19 mouse cellular contexts compared by ENCODE assay signal in the genomic region with DNA sequence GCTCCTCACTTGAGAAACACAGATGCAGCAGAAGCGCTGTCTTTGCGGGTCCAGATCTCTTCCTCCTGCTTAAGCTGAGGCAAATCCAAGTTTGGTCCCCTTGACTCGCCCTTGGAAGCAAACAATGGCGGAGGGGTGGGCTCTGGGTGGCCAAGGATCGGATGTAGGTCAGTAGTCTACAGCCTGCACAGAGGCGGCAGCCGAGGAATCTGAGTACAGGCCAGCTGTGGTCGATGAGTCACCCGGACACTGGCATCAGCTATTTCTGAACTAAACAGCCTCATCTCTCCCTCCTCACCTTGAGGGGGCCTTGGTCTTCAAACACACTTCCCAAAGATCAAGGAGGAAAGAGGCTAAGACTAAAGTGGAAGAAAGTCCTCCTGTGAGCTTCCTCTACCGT. TPM values are rescaled to one million over a fixed set of nuclear protein-coding genes. Genes with fewer than 3 reads are reported as not detected.
DNase-seq lines count a peak whose midpoint lies in the region.
"Had no signal": no experiment of that assay in that cellular context is flagged by ENCODE, and none has a peak within 500 bp of the region (broad histone marks: within the 10 kb centered on the region; RNA-seq: fewer than 3 reads in every experiment).

No protein-coding gene starts in this region.

- DNase-seq in right cerebral cortex, adult 18-20 months = peak; percentile 25
- DNase-seq in right cerebral cortex, postnatal 14 days = no peak
- peak; percentile 62 for DNase-seq in NIH3T3 (ENCODE audit: low read depth)
- DNase-seq in adrenal gland, postnatal 14 days = peak; percentile 74
- DNase-seq in spleen, adult 18-20 months = no peak
- no peak for DNase-seq in thymus, postnatal 36 days
- DNase-seq in yolk sac, embryonic 10.5 days (ENCODE audit: low spot score) = no peak
- DNase-seq: cerebellum, adult 11-12 months; cerebellum, postnatal 10 days; gastrocnemius, adult 2 months; kidney, adult 11 months; layer of hippocampus, adult 9-11 months; liver, embryonic 13.5 days; lung, adult 2 months; lung, postnatal 14 days; thymus, adult 18-20 months; thymus, postnatal 4 days had no signal

RNA-seq across cellular contexts. Expression of gene Slc35f3, which starts 6.4 kb away (rescaled TPM):
- 1.2 and 1.3 TPM in 2 replicates for total RNA-seq in adrenal gland, postnatal 14 days (2021)
- total RNA-seq: gastrocnemius, adult 2 months; heart, adult 8-10 months; megakaryocyte, adult 5-6 weeks had no signal

Comparison
In these comparisons a context has a peak if more than half of its experiments do, and no peak if none do; other contexts are left out.
1. DNase-seq: peak in right cerebral cortex, adult 18-20 months (single experiment), NIH3T3 (single experiment) and adrenal gland, postnatal 14 days (single experiment); none in right cerebral cortex, postnatal 14 days (single experiment), spleen, adult 18-20 months (0 of 2), thymus, postnatal 36 days (0 of 2) and yolk sac, embryonic 10.5 days (single experiment).